Mouse (Mus musculus) 3T3-L1 (cell line): ENCODE data around the gene Pias3.

Source experiments
- DNase-seq: peaks from one replicate; pipeline ENCODE4 v3.0.0-alpha.2; 2015; ENCODE audit warnings: low read depth, low spot score

Pias3 gene

DNA sequence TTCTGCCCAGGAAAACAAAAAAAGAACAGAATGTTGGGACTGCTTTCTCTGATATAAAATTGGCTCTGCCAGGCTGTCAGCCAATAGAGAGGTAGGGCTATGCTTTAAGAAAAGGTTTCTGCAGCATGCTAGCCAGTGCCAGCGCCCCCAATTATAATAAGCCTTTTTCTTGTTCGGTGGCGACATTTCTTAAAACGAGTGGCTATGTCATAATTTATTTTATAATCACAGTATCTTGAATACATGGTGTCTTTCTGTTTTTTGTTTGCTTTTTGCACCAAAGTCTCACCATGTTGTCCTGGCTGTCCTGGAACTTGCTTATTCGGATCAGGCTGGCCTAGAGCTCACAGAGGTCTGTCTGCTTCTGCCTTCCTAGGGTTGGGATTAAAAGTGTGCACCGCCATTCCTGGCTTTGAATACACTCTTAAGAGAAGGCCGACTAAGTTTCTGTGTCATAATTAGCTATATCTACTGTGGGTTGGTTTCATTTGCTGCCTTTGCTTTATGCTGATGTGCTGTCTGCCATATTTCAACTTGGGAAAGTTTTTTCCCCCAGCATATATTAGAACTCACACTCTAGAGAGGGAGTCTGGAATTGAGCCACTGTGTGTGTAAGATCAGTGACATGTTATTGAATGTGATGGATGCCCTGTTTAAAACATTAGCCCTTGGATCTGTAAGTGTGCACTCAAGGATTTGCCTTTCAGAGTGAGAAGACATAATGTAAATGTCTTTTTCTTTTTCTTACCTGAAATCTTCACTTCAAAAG, 32.6 kb downstream of the Pias3 start:
- peak; percentile 75 for DNase-seq

DNA sequence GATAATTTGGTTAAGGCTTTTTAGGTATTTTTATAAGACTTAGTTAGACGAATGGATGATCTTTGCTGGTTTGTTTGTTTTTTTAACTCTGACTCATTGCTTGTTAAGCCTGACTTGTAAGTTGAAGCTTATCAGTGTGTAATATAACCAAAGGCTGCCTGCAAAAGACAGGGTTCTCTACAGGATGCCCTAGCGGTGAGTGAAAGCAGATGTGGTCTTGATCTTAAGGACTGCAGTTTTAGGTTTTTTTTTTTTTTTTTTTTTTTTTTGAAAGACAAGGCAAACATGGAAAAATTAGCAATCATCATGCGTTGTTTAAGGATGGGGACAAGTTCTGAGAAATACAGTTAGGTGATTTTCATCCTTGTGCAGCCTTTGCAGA, 33.2 kb downstream of the Pias3 start:
- DNase-seq = peak; percentile 93

DNA sequence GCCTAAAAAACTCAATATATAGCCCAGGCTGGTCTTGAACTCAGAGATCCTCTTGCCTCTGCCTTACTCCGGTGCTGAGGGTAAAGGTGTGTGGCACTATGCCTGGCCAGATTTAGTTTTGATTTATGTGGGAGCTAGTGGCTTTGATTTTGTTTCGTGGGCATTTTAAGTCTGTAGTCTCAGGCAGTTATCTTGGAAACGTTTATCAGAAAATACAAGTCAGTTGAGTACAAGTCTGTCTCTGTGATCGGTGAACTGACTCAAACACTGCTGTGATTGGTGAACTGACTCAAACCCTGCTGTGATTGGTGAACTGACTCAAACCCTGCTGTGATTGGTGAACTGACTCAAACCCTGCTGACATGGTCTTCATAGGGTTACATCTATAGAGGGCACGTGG, 34.6 kb downstream of the Pias3 start:
- DNase-seq = no peak

DNA sequence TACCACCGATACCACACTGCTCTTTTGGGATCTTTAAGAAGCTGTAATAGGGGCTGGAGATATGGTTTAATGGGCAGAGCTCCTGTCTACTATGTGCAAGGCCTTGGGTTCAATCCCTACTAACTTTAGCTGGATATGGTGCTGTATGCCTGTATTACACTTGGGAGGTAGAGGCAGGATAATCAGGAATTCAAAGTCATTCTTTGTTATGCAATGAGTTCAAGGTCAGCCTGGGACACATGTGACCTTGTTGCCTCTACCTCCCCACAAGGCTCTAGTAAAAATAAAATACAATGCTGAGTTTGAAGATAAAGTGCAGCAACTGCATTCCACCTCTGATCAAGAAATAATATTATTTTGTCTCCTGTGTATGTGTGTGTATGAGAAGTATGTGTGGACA, 37.8 kb downstream of the Pias3 start:
- DNase-seq = no peak

DNA sequence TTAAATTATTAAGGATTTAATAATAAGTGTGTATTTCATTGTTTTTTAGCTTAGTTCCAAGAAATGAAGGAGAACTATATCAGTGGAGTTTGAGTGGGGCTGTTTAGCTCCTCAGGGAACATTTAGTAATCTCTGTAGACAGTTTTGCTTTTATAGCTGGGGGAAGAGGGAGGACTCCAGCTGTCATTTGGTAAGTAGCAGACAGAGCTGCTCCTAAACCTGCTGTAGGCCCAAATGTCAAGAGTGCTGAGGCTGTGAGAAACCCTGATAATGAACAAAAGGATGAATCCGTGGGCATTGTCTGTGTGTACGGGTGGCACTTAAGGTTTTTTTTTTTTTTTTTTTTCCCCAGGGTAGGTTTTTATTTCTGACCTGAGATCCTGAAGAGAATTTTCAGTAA, 39.0 kb downstream of the Pias3 start:
- no peak for DNase-seq

DNA sequence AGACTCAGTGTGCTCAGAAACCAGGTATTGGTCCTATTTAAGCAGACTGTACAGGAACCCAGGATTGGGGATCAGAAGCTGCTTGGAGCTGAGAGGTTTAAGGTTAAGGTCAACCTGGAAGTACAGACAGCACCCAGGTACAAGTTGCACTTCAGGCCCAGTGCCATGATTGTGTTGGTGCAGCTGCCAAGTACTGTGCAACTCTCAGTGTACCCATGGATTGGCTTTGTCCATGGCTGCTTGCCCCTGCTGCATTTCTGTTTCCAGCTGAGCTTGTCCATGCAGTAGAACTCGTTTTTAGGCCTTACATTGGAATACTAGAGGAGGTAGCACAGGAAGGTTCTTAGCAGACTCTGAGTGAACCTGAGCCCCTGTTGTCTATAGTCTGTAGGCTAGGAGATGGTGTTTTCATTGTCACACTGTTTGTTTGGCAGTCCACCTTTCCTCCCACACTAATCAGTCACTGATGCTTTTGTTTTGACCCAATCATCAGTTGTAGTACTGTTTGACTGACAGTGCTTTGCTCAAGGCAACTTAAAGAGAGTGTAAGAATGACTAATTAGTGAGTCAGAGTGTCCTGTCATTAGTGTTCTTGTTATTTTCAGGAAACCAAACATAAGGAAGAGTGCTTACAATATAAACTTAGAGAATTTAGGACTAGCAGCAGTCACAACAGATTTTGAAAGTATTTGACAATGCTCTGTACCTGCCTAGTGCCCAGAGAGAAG, 41.0 kb downstream of the Pias3 start:
- peak; percentile 30 for DNase-seq

GRCm38 (mm10) chr3:96737995-96738394, 41.8 kb downstream of the Pias3 start:
- peak; percentile 71 for DNase-seq

DNA sequence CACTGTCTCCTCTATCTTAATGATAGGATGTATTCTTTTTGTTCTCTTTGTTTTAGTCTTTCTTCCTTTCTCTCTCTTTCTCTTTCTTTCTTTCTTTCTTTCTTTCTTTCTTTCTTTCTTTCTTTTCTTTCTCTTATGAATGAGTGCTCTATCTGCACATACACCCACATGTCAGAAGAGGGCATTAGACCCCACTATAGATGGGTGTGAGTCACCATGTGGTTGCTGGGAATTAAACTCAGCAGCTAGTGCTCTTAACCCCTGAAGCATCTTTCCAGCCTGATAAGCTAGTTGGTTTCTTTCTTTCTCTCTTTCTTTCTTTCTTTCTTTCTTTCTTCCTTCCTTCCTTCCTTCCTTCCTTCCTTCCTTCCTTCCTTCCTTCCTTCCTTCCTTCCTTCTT, 44.1 kb downstream of the Pias3 start:
- peak; percentile 67 for DNase-seq

- DNase-seq = peak; percentile 63
Measured at GRCm38 (mm10) chr3:96744348-96744747, 48.2 kb downstream of the Pias3 start.

- DNase-seq = no peak
Measured at GRCm38 (mm10) chr3:96746829-96747228, 50.6 kb downstream of the Pias3 start.
